Mouse (Mus musculus) frontal cortex, postnatal 25 days (tissue): Measurements from ENCODE around the gene Ankrd33b.

Experiments
- DNase-seq, 2 experiments: peaks; one replicate each; pipeline ENCODE4 v3.0.0; 2022; ENCODE audit warnings: low spot score in 2 of 2

Ankrd33b gene

DNA sequence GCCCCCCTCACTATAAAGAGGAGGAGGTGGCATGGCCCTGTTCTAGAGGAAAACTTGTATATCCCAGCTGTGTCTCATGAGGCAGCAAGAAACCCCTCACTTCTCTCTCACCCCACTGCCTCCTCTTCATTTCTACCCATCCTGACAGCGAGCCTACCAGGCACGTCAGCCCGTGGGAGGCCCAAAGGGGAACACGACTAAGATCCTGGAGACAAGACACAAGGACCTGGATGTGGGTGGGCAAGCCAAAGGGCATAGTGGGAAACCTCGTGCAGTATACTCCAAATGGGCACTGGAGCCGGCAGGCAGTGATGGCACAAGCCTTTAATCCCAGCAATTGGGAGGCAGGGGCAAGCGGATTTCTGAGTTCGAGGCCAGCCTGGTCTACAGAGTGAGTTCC is 1.0 kb upstream of the Ankrd33b start:
- no peak for DNase-seq

DNA sequence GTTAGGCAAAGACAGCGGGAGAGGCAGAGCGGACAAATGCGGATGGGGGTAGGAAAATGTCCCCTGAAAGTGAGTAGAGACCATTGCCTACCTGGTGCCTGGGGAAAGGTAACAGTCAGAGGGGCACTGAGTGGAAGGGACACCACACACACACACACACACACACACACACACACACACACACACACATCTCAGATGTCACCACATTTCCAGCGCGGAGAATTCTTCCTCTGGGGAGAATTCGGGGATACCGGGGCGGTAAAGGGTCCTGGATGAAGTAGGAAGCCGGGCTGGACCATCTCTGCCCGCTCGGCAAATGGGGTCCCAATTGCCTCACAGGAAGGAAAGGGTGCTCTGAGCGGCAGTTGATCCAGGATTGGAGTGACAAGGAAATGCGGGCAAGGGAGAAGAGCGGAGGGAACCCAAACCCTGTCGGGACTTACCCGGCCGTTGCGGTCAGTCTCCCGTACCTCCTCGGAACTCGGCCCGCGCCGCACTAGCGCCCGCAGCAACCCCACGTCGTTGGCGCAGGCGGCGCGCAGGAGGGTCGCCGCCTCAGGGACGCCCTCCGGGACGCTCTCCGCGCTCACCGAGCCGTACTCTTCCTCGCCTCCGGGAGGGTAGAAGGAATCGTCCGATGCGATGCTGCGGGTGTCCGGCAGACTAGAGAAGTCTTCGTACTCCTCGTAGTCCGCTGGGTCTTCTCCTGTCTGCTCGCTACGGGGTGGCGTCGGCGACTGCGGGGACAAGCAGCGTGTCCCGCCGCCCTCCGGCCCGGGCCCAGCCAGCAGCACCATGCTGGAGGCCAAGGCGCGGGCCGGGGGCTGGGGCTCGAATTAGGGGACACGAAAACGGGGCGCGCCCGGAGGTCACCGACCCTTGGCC is 688 bp downstream of the Ankrd33b start:
- no peak for DNase-seq

DNA sequence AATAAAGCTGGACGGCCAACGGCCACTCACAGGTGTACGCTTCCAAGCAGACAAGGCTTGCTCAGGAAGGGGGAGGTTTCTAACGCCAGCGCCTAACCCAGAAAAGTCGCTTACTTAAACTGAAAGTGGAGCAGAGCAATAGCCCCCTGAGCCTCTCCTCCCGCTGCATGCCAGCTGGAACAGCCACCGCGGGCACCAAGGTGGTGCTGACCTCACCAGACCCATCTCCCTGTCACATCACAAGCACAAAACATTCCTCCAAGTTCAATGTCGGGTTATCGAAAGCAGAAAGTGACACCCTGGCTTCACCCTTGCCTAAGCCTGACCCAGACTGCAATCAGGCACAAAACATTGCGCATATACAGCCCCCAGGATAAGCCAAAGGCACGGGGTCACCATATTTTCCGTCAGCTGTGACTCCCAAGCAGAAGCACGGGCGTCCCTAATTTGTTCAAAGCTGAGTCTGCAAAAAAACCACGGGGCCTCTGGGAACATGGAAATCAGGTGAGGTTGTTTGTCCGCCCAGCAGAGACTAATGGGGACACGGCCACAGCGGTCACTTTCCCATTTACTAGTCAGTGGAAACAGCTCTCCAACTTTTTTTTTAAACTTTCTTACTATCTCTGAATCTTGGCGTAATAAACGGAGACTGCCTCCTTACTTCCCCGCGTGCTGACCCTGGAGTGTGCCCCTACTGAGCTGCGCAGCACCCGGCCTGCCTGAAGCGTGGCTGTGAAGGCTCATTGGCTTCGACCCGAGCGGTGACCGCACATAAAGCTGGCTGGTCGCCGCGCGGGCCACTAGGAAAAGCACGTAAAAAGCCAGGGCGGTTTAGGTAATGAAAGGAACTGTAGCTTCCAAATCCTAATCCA is 1.6 kb downstream of the Ankrd33b start:
- no peak for DNase-seq

DNA sequence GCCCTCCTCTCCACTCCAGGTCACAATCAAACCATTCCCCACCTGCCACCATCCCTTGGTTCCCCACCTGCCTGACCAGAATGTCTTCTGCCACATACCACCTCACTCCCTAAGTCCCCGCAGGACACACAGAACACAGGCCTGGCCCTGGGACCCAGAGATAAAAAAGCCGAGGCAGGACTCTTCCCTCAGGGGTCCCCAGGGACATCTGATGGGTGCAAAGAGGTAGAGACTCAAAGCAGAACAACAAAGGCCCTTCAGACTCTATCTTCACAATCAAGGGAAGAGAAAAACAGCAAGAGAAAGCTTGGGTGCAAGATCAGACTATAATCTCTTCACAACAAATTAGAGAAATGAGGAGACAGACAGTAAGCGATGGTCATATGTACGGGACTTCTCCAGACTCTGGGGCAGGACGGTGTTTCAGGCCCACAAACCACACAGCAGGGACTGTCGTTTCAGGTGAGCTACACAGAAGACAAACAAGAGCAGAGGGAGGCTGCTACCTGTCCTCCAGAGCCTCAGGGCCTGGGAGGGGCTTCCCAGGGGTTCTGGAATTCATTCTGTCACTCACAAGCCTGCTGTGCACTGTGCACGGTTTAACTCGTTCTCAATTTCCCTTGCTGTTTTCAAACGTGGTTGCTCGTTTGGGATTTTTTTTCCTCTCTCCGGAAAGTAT is 2.3 kb downstream of the Ankrd33b start:
- no peak for DNase-seq

DNA sequence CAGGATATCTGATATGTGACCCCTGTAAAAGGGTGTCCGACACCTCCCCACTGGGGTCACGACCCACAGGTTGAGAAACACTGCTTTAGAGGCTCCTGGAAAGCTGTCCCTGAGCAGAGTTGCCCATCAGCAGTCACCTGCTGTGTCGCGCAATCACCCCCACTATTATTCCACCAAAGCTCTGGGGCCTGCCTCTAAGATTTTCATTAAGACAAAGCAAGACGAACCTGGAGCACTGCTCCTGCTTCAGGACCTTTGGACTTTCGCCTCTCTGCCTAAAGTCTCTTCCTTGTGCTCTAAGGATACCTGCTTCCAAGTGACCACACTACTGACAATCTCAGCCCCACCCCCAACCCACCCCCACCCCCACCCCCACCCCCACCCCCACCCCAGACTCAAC is 3.1 kb downstream of the Ankrd33b start:
- DNase-seq, result no peak

DNA sequence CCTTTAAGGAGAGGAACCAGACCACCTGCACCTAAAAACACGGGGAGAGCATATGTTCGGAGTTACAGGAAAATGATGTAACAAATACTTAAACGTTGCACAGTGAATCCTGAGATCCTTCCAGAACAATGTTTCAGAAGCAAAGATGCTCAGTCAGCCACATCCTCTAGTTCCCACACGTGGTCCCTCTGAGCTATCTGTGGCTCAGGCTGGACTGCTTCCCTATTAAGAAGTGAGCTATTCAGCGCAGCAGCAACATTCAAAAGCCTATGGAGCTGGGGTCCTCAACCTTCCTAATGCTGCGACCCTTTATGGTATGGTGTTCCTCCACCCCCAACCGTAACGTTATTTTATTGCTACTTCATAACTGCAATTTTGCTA is 3.6 kb downstream of the Ankrd33b start:
- DNase-seq, result no peak

DNA sequence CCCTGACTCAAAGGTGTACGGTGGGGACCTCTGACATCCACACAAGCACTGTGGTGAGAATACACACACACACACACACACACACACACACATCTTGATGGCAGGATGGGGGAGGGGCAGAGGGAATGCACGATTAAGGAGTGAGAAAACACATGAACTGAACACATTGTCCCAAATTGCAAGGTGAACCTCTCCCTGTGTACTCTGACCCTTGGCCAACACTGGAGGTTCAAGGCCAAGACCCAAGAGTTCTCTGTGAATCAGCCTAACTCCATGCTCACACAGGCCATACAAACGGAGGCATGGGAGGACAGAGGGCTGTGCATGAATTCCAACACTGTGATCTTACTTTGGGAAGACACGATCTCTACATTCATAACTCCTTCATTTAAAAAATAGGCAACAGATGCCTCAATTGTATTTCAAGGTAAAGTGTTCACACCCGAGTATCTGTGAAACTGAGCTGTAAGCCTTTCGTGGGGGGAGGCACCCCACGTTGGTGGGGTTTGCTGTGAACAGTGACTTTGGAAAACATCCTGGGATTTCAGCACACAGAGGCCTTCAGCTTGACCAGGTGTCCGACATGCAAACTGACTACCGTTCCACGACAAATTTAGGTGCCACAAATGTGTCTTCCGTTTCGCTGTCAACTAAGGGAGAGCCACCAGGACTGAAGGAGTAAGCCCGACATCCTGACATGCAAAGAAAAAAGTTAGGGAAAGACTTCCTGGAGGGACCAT is 4.1 kb downstream of the Ankrd33b start:
- no peak for DNase-seq

DNA sequence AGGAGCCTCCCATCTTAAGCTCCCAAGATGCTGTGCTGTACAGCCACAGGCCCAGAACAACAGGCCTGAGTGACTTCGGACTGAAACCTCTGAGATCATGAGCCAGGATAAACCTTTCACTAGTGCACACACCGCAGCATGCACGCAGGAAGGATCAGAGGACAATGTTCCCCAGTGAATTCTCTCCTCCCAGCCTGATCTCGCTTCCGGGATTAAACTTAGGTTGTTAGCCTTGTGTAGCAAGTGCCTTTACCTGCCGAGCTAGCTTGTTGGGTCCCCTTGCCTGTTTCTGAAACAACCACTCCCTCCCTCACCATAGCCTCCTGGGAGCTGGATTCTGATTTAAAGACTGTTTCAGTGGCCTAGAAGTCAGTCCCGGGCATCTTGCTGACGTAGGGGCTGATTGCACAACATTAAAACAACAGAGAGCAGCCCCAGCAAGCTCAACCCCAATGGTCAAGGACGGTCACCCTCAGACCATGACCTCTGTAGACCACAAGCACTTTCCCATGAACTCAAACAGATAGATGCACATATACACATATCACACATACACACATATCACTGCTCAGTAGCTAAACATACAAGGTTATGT is 6.2 kb downstream of the Ankrd33b start:
- no peak for DNase-seq

DNA sequence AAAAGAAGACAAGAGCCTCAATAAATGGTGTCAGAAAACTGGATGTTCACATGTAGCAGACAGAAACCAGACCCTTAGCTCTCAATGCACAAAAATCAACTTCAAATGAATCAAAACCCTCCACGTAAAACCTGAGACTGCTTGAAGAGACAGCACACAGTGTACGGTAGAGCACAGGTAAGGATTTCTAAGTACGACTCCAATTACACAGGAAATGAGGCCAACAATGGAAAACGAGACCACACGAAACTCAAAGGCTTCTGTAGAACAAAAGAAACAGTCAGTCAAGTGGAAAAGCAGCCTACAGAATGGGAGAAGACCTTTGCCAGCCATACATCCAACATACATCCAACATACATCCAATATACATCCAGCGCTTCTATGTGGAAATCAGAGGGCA is 6.9 kb downstream of the Ankrd33b start:
- no peak for DNase-seq

DNA sequence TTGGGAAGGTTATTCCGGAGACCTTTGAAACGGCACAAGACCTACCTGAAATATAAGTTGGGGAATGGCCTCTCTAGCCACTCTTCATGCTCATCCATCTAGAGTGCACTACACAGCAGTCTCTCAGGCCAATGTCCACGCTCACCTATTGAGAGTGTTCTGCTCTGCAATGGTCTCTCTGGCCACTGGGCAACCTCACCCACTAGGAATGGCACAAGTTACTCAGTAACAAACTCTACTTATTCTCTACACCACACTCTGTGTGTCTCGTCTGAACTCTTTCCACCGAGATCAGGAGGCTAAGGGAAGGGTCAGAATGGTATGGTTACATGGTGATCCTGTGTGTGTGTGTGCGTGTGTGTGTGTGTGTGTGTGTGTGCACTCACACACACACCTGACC is 7.7 kb downstream of the Ankrd33b start:
- no peak for DNase-seq

DNA sequence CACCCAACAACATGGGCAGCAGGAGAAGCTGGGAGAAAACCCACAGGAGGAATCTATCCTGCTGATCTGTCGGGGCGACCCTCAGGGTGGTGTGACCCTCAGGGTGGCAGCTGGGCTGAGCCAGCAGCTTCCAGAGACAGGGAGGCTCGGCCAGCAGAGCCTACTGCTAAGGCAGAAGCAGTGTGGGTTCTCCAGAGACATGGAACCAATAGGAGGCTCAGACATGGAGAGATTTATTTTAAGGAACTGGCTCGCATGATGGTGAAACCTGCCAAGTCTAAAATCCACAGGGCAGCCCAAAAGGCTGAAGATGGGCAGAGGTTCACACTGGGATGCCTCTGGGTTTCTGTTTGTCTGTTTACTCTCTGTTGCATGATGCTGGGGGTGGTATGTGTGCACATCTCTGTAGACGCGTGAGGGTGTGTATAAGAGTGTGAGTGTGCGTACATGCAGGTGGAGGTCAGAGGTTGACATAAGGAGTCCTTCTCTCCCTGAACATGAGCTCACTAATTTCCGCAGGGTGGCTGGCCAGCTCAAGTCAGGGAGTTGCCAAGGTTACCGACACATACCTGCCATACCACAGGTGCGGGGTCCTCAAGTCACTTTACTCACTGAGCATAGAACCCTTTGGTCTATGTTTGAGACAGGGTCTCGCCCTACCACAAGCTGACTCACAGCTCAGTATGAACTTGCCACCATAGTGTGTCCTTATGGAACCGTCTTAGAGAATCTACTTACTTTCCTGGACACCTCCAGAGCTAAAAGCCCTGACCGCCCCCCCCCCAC is 14.8 kb downstream of the Ankrd33b start:
- DNase-seq, result no peak

DNA sequence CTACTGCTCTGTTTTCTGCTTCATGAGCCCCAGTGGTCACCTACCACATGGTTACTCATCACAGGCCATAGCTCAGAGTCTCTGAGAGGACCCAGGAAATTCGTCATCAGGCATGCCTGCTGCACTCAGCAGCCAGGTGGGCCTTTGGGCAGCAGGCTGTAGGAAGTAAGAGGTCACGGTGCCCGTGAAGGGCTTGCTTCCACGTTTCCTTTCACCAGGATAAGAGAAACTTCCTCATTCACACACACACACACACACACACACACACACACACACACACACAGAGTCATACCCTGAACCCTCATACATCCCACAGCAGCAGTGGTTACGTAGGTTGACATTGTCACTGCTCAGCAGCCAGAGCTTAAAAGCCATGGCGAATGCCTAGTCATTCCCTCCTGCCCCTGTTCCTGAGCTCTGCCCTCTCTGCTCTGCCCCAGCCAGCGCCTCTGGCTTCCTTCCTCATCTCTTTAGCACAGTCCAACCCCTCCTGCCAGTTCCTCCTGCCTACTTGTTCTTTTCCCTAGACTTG is 17.6 kb downstream of the Ankrd33b start:
- DNase-seq, result no peak

DNA sequence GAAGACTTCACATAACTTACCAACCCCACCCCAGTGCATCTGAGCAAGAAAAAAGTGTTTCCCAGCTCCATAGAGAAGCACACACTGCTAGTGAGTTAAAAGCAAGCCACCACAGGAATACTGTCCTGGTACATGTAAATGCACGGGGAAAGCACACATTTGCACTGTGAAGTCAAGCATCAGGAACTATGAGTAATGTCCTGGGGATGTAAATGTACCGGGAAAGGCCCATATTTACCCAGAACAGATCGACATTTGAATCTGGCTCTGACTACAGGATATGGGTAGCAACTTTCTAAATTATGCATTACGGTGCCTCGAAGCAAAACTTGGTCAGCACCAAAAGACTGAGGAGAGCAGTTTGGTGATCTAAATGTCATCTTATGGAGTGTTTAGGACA is 18.5 kb downstream of the Ankrd33b start:
- no peak for DNase-seq

DNA sequence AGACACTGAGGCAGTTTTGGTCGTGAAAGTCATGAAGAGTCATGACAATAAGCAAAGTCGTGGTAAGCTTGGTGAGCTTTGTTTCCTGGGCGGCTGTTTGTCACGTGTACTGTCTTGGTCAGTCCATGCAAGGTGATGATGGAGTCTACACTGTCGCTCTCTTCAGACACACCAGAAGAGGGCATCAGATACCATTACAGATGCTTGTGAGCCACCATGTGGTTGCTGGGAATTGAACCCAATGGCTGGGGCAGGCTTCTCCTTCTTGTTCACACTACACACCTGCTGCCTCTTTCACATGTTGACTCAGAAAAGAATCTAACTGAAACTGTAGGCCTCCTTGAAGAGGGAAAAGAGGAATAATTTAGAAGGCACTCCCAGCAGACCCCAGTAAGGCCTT is 19.3 kb downstream of the Ankrd33b start:
- no peak for DNase-seq

DNA sequence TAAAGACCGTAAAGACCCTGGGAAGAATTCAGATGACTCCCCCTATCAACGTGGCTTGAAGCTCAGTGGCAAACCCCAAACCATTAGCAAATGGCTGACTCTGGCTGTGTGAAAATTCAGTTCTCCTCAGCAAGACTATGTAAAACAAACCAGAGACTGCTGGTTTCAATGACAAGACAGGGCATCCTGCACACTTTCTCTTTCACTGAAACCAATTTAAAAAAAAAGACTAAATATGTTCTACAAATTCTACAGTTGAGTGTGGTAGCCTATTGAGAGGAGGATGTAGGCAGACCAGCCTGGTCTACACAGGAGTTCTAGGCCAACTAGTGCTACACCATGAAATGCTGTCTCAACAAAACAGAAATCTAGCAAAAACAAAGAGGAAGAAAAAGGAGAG is 21.0 kb downstream of the Ankrd33b start:
- no peak for DNase-seq

DNA sequence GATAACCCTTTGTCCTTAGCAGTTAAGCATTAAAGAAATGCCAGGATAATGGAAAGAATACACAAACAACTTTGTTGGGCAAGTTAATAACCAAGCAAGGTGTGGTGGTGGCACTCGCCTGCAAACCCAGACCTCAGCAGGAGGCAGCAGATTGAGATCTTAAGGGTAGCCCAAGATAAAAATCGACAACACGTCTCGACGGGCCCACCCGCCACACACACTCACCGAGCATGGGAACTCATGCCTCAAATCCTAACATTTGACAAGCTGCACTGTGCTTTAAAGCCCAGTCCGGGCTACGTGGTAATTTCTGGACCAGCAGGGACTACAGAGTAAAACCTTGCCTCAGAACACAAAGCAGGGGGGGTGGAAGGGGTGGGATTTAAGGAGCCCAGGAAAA is 22.2 kb downstream of the Ankrd33b start:
- no peak for DNase-seq

DNA sequence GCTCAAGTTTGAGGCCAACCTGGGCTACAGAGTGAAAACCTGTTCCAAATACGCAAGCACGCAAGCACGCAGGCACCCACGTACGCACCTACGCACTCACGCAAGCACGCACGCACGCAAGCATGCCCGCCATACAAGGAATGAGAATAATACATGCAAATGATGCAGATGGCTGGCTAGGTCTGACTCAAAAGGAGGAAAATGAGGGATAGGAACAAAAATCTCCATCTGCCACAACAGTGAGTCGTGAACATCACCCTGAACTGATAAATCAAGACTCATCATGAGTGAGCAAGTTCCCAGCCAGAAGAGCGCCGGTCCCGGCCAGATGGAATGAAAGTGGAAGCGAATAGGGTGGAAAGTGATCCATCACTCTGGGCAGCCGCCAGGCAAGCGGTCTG is 22.7 kb downstream of the Ankrd33b start:
- no peak for DNase-seq

DNA sequence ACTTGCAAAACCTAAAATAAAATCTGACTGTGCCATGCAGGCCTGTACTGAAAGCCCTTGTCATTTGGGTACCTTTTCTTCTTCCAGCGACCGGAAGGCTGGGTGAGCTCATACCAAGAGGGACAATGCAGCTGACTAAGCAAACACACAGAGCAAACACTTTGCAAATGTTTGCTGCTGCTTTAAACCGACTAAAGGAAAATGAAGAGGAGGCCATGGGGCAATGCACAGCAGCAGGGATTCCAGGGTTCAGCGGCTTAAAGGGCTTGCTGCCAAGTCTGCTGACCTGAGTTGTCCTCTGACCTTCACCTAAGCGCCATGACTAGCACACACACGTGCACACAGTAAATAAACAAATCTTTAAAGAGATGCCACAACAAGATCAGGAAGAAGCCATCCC is 23.9 kb downstream of the Ankrd33b start:
- DNase-seq, result no peak

DNA sequence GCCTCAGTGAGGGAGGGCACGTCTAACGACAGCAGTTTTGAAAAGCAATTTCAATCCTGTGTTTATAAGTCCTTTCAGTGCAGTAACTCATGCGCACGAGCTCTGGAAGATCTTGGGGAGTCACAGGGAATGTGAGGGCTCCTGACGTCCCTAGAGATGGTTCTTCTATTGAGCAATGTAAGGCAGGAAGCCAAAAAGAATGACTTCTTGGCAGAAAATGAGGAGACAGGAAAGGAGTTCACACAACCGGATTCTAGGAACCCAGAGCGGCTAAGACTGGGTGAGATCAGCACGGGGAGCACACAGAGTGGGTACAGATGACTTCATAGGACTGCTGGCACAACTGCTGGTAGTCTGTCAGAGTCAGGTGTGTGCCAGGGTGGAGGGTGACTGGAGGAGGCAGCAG is 25.0 kb downstream of the Ankrd33b start:
- no peak for DNase-seq

DNA sequence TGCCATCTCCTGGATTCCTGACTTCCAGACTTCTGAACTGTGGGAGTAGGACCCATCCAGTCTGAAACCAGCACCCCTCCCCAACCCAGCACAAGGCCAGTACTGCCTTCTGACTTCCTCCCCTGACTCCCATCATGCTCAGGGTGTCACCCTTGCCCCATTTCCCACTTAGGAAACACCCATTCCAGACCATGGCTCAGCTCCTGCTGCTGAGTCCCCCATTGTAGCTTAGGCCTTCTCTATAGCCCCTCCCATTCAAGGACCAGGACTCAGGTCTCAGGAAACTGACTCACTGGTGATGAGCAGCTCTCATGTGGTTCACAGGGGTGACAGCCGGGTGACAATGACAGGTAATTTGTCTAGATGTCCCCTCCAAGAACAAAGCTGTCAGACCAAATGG is 25.5 kb downstream of the Ankrd33b start:
- no peak for DNase-seq
